Mouse (Mus musculus) urinary bladder, postnatal 0 days (tissue): Measurements from ENCODE around the gene Gamt. TPM values are rescaled to one million over a fixed set of nuclear protein-coding genes. Genes with fewer than 3 reads are reported as not detected.

Experiments
- microRNA-seq: library from miRNA; unstranded; fragments of <30 nt; microRNA quantifications from one replicate; pipeline ENCODE4, GENCODE M21; 2016
- polyA plus RNA-seq: library from polyadenylated mRNA; unstranded; fragments of >200 nt; fragmentation: Nextera tagmentation; extraction: Ambion mirVana; gene quantifications from 2 replicates; pipeline ENCODE4 v1.2.1, GENCODE M21; 2015

The Gamt gene
- 21.6 and 22.3 TPM in 2 replicates for polyA plus RNA-seq

DNA sequence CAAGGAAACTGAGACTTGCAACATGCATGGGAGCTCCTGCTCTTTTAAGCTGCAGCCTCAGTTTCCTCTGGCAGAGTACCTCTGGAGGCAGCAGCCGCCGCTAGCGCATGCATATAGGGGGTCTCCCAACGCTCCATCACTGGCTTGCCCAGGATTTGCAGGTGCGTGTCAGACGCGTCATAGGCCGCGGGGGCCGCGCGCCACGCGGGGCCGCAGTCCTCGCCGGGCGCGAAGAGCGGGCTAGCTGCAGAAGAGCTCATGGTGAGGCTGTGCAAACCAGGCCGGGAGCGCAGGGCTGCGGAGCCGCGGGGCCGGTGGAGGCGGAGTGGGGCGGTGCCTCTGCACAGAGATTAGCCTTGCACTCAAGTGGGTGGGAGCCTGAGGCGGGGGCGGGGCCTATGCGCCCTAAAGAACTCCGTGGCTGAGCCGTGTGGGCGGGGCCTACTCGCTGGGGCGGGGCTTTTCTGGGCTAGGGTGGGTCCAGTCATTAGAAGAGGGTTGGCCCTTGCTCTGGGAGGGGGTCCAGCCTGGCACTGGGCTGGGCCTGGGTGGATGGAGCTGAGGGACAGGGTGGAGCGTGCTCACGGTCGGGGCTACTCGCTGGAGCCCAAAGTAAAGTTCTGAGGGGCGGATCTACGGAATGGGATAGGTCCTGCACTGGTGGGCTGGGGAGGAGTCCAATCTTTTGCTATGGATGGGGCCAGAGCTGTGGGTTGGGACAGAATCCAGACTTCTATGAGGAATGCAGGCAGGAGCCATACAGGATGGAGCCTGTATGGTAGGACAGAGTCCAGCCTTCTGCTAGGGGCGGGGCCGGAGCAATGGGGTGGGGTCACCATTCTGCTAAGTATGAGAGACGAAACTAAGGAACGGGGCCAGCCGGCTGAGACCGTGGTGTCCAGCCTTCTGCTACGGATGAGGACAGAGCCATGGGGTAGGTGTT, at the start of gene Gamt, which contains the start of gene Dazap1:
TSS of gene Gamt (minus strand) at position 371 of the 943 bp plus-strand sequence.
TSS of gene Dazap1 (plus strand) at position 845 of the 943 bp plus-strand sequence.

DNA sequence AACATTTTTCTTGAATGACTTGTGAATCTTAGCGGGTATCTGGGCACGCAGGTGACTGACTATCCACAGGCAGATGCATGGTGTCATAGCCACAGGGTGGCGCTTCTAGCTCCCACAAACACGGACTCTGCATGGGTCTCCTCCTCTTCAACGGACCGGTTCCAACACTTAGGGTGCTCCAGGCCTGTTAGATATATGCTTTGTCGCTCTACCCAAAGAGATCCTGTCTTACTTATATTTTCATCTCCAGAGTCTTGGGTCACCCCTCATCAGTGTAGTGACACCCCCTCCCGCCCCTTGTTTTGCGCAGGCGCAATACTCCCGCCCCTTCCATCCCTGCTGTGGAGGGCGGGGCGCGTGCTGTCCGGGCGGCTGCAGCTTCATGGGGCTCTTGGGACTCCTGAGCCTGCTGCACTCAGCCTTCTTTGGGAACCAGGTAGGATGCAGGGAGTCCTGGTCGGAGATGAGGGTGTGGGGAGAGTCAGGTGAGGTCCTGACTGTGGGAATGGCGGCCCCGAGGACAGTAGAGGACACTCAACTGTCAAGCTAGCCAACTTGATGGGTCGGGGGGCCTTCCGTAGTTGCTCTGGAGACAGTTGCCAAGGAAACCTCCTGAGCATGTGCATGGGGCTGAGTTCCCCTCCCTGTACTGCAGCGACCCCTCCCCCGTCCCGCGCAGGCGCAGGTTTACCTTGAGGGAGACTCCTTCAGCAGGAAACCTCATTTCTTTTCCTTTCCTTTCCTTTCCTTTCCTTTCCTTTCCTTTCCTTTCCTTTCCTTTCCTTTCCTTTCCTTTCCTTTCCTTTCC, 35.0 kb upstream of the Gamt start, which contains the start of gene Apc2:
TSS of gene Apc2 (plus strand) at position 360 of the 808 bp plus-strand sequence.

DNA sequence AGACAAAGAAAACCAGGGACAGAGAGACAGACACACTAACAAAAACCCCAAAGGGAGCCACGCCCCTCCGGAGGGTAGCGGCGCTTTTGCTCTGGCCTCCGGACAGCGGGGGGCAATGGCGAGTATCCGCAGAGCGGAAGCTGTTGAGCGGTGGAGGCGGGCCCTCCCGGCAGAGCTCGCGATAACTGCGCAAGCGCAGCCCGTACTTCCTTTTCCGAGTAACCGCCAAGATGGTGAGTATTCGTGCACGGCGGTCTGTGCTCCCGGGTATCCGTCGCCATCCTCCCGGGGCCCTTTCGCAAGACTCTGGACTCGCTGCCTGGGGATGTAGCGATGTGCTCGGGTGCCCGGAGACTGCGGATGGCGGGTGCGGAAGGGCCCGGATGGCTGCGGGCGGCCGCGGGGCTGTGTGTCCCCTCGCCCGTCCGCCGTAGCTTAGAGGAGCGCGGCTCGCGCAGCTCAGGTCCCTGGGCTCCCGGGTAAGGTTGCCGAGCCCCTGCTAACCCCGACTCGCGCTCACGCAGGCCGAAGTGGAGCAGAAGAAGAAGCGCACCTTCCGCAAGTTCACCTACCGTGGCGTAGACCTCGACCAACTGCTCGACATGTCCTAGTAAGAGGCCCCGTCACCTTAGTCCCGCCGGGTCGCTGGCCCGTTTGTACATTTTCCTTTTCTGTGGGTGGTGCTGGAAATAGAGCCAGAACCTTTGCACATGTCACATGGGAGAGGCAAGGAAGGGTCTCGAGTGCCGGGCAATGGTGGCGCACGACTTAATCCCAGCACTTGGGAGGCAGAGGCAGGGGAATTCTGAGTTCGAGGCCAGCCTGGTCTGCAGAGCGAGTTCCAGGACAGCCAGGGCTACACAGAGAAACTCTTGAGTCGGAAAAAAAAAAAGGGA, 31.7 kb upstream of the Gamt start, which contains the start of gene Rps15:
TSS of gene Rps15 (plus strand) at position 203 of the 896 bp plus-strand sequence.

DNA sequence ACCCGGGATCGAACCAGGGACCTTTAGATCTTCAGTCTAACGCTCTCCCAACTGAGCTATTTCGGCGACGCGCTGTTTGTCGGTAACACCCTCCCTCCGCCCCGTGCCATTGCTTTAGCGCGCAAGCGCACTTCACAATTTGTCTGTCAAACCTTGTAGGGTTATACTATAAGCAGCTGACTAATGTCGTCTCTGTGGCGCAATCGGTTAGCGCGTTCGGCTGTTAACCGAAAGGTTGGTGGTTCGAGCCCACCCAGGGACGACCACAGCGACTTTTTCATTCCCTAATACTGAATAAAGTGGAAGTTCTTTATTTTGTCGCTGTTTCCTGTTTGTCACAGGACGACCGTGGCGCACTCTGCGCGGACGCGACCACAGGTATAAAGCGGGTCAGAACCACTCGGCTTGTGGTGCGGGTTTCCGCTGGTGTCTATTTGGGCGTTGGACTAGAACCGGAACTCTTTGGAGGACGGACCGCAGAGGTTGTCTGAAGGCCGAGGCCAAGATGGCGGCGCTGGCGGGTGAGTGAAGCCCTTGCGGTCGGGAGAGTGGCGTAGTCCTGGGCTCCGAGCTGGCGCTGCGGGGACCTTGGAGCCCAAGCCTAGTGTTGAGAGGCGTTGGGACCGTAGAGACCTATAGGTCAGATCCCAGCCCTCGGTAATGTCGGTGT, 11.7 kb downstream of the Gamt start, which contains the start of gene Ndufs7:
TSS of gene Ndufs7 (plus strand) at position 151 of the 670 bp plus-strand sequence.

DNA sequence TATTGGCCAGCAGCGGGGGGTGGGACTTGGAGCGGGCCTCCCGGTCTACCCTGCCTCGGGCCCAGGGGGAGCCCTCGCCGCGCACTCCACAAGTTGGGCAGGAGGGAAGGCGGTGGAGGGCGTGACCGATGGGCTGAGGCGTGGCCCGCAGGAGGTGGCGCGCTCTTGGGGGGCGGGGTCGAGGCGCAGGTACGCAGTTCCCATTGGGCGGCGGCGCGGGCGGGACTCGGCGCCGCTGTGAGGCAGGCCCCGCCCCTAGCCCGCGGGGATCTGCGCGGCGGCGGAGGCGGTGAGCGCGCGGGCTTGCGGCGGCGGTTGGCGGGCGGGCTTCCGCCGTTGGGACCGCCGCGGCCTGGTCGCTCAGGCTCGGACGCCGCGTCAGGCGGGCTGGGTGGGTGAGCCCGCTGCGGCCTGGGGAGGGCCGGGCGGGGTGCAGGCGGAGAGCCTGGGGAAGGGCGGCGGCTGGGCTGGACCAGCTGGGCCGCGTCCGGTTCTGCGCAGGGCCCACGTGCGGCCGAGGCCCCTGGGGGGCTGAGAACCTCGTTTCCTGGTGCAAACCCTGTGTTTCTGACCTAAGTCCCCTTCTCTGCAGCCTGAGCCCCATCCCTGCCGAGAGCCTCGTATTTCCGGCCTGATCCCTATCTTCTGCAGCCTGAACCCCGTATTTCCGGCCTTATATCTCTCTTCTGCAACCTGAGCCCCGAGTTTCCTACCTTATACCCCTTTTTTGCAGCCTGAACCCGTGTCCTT, 34.2 kb downstream of the Gamt start, which contains the start of gene Mum1:
TSS of gene Mum1 (plus strand) at position 19 of the 750 bp plus-strand sequence.

Small RNA genes lying within 50 kb of the gene (microRNA-seq; reads per million reads assigned to microRNA genes)
- gene Mir6911, result not detected

Other genes starting within 250 kb of the Gamt start
- 5.5 and 10.3 TPM in 2 replicates for gene Arhgap45, start 244.4 kb downstream of the Gamt start, polyA plus RNA-seq
- gene Polr2e, start 221.2 kb downstream of the Gamt start, polyA plus RNA-seq, result 94.2 and 108 TPM in 2 replicates
- 724 and 745 TPM in 2 replicates for gene Gpx4, start 213.8 kb downstream of the Gamt start, polyA plus RNA-seq
- 14.6 and 18.7 TPM in 2 replicates for gene Sbno2, start 155.4 kb downstream of the Gamt start, polyA plus RNA-seq
- gene Stk11, start 145.2 kb downstream of the Gamt start, polyA plus RNA-seq, result 11.9 and 12.4 TPM in 2 replicates
- 604 and 621 TPM in 2 replicates for gene Atp5d, start 122.4 kb downstream of the Gamt start, polyA plus RNA-seq
- 2.1 and 2.4 TPM in 2 replicates for gene Cbarp, start 120.2 kb downstream of the Gamt start, polyA plus RNA-seq
- 7.5 and 7.6 TPM in 2 replicates for gene Midn, start 112.7 kb downstream of the Gamt start, polyA plus RNA-seq
- 215 and 228 TPM in 2 replicates for gene Cirbp, start 95.0 kb downstream of the Gamt start, polyA plus RNA-seq
- 8.1 and 10.7 TPM in 2 replicates for gene 1600002K03Rik, start 88.1 kb downstream of the Gamt start, polyA plus RNA-seq
- 5.6 and 6.3 TPM in 2 replicates for gene Efna2, start 81.5 kb downstream of the Gamt start, polyA plus RNA-seq
- 19.8 and 28.1 TPM in 2 replicates for gene Mum1, start 34.6 kb downstream of the Gamt start, polyA plus RNA-seq
- gene Ndufs7, start 11.9 kb downstream of the Gamt start, polyA plus RNA-seq, result 297 and 358 TPM in 2 replicates
- gene Dazap1, start 474 bp upstream of the Gamt start, polyA plus RNA-seq, result 25.8 and 28.0 TPM in 2 replicates
- gene Rps15, start 31.4 kb upstream of the Gamt start, polyA plus RNA-seq, result 647 and 717 TPM in 2 replicates
- gene Apc2, start 35.0 kb upstream of the Gamt start, polyA plus RNA-seq, result 0.36 and 0.45 TPM in 2 replicates
- gene 2310011J03Rik, start 59.5 kb upstream of the Gamt start, polyA plus RNA-seq, result 39.5 and 42.5 TPM in 2 replicates
- 1.3 and 2.2 TPM in 2 replicates for gene Pcsk4, start 68.5 kb upstream of the Gamt start, polyA plus RNA-seq
- 17.3 and 20.4 TPM in 2 replicates for gene Reep6, start 68.9 kb upstream of the Gamt start, polyA plus RNA-seq
- gene Adamtsl5, start 87.4 kb upstream of the Gamt start, polyA plus RNA-seq, result 21.4 and 22.9 TPM in 2 replicates
- gene Plk5, start 95.4 kb upstream of the Gamt start, polyA plus RNA-seq, result not detected in 2 replicates
- gene Mex3d, start 126.6 kb upstream of the Gamt start, polyA plus RNA-seq, result 3.7 and 4.2 TPM in 2 replicates
- gene Mbd3, start 138.5 kb upstream of the Gamt start, polyA plus RNA-seq, result 93.3 and 96.5 TPM in 2 replicates
- gene Uqcr11, start 145.8 kb upstream of the Gamt start, polyA plus RNA-seq, result 829 and 1,098 TPM in 2 replicates
- gene Tcf3, start 172.6 kb upstream of the Gamt start, polyA plus RNA-seq, result 28.2 and 29.8 TPM in 2 replicates
- gene Onecut3, start 233.8 kb upstream of the Gamt start, polyA plus RNA-seq, result not detected in 2 replicates